Mouse (Mus musculus) layer of hippocampus, adult 9-11 months (tissue): ENCODE measurements at regions not wholly inside any gene's neighbourhood (a gene's known extent, or its start where the extent isn't known, plus 50 kb on each side); places are given as distances from the start of the nearest gene placed in this dataset.
A peak's percentile ranks its signal among the peaks of the same experiment; 100 is the strongest.

Experiments
- DNase-seq: peaks from one replicate; pipeline ENCODE4 v3.0.0; 2022

- DNase-seq = no peak
Observed at GRCm38 (mm10) chr3:50888571-50889210, 335.6 kb upstream of the Noct start.

- no peak for DNase-seq
Observed at GRCm38 (mm10) chr3:50890537-50890936, 333.7 kb upstream of the Noct start.

- no peak for DNase-seq
Observed at GRCm38 (mm10) chr3:50898179-50898578, 326.1 kb upstream of the Noct start.

GRCm38 (mm10) chr3:50899830-50900350, 324.4 kb upstream of the Noct start:
- no peak for DNase-seq

- DNase-seq = no peak
Observed at GRCm38 (mm10) chr3:50900566-50900965, 323.7 kb upstream of the Noct start.

- no peak for DNase-seq
Observed at GRCm38 (mm10) chr3:50901321-50901720, 322.9 kb upstream of the Noct start.

- peak; percentile 65 for DNase-seq
Observed at GRCm38 (mm10) chr3:50902933-50903332, 321.3 kb upstream of the Noct start.

GRCm38 (mm10) chr3:50904716-50905116, 319.5 kb upstream of the Noct start:
- no peak for DNase-seq

- no peak for DNase-seq
Observed at GRCm38 (mm10) chr3:50905274-50905992, 318.8 kb upstream of the Noct start.

GRCm38 (mm10) chr3:50905993-50906831, 318.0 kb upstream of the Noct start:
- peak; percentile 82 for DNase-seq

- DNase-seq = no peak
Observed at GRCm38 (mm10) chr3:50912980-50913518, 311.2 kb upstream of the Noct start.

GRCm38 (mm10) chr3:50914866-50915365, 309.3 kb upstream of the Noct start:
- DNase-seq = no peak

- no peak for DNase-seq
Observed at GRCm38 (mm10) chr3:50916305-50916854, 307.9 kb upstream of the Noct start.

GRCm38 (mm10) chr3:50922347-50922746, 301.9 kb upstream of the Noct start:
- DNase-seq = no peak

- DNase-seq = no peak
Observed at GRCm38 (mm10) chr3:50922832-50923231, 301.4 kb upstream of the Noct start.

GRCm38 (mm10) chr3:50923327-50923726, 300.9 kb upstream of the Noct start:
- DNase-seq = no peak

- DNase-seq = no peak
Observed at GRCm38 (mm10) chr3:50927318-50927717, 296.9 kb upstream of the Noct start.

- no peak for DNase-seq
Observed at GRCm38 (mm10) chr3:50929013-50929412, 295.2 kb upstream of the Noct start.

GRCm38 (mm10) chr3:50932397-50933089, 291.7 kb upstream of the Noct start:
- peak; percentile 20 for DNase-seq

GRCm38 (mm10) chr3:50933090-50933443, 291.2 kb upstream of the Noct start:
- DNase-seq = no peak

GRCm38 (mm10) chr3:50939602-50940001, 284.6 kb upstream of the Noct start:
- DNase-seq = peak; percentile 13

GRCm38 (mm10) chr3:50940656-50941055, 283.6 kb upstream of the Noct start:
- no peak for DNase-seq
